Mouse (Mus musculus) gastrocnemius, adult 2 months (tissue): ENCODE results near the gene Mrm1. TPM values are rescaled to one million over a fixed set of nuclear protein-coding genes. Genes with fewer than 3 reads are reported as not detected.

Experiments used
- DNase-seq: peaks from one replicate; pipeline ENCODE4 v3.0.0; 2022
- H3K27ac ChIP-seq: fragments of 200-600 bp; 2 replicates; pipeline ENCODE4 v1.8.1; 2022; ENCODE audit warnings: mild to moderate bottlenecking
- H3K4me3 ChIP-seq: fragments of 200-600 bp; 2 replicates; pipeline ENCODE4 v1.8.1; 2022; ENCODE audit warnings: mild to moderate bottlenecking, moderate library complexity
- CTCF ChIP-seq: fragments of 200-600 bp; IDR thresholded peaks from 2 replicates; pipeline ENCODE4 v1.8.1; 2022; ENCODE audit warnings: antibody characterized with exemption, mild to moderate bottlenecking, moderate library complexity
- intact Hi-C: fragments of 180-260 bp; cut with DNase I; formaldehyde crosslinking; loops from one replicate; pipeline ENCODE4 v1.15.1; 2025
- total RNA-seq, 2 experiments: library from RNA; stranded (reverse); gene quantifications; 2 replicates each; pipeline ENCODE4 v1.2.3; 2021

Mrm1 gene
- total RNA-seq, 2 experiments from 2014 or later: 7.7 to 9.1 TPM

DNA sequence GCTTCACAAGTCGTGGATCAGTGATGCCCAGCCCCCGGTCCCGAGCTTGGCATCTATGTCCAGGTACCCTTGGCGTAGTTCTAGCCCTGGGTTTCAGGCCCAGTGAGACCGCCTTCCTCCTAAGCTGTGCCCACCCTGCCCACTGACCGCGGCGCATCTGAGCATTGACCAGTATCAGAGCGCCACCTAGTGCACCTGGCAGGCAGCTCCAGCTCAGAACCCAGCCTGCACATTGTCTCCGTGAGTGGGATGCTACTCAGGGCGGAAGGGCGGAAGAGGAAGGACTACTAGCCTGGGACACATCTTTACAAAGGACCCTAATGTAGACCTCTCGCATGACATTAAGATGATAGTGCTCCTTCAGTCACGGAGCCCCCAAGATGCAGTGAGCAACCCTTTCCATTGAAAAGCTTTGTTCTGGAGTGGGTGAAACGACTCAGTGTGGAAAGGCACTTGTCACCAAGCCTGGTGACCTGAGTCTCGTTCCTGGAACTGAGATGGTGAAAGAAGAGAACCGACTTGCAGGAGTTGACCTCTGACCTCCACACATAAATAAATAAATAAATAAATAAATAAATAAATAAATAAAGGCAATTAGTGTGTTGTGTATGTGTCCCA, 24.7 kb downstream of the Mrm1 start:
- intact Hi-C loops: loop anchor here (2.0 kb wide), 2 partner anchors 366 to 530 kb away; no protein-coding TSS in a partner anchor
- peak; percentile 67 for DNase-seq
- no peak overlapping the region for H3K4me3 ChIP-seq
- TF ChIP-seq CTCF: peak; percentile 89
- no peak overlapping the region for H3K27ac ChIP-seq

DNA sequence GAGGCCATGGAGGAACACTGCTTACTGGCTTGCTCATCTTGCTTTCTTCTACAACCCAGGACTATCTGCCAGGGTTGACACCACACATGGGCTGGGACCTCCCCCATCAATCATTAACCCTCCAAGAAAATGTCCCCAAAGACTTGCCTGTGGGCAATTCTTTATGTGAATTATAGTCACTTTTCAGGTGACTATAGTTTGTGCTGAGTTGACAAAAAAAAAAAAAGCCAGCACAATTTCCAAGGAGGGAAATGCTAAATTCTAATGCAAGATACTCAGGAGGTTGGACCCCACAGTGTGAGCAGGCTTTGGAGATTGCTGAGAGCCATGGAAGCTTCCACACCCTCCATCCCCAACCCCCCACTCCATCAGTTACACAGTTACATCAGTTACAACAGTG, 25.8 kb downstream of the Mrm1 start:
- no peak for TF ChIP-seq CTCF
- Histone ChIP-seq H3K27ac (no peak overlapping the region), H3K4me3 (no peak overlapping the region)
- DNase-seq: no peak
- intact Hi-C loops: no loop called here

DNA sequence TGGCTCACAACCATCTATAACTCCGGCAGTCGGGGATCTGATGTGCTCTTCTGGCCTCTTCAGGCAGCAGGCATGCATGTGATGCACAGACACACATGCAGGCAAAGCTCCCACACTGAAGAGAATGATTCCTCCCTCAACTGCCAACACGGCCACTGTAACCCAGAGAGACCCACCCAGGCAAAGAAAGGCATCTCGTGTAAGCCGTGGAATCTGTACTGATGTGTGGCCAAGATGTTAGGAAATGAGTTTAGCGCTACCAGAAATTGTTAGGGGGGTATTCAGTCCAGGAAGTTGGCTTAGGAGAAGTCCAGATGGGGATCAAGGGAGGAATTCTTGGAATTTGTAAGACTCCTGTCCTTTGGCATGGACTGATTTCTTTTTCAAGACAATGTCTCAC, 28.9 kb downstream of the Mrm1 start:
- no peak overlapping the region for H3K4me3 ChIP-seq
- no peak overlapping the region for H3K27ac ChIP-seq
- no peak for TF ChIP-seq CTCF
- DNase-seq: no peak
- intact Hi-C loops: no loop called here

DNA sequence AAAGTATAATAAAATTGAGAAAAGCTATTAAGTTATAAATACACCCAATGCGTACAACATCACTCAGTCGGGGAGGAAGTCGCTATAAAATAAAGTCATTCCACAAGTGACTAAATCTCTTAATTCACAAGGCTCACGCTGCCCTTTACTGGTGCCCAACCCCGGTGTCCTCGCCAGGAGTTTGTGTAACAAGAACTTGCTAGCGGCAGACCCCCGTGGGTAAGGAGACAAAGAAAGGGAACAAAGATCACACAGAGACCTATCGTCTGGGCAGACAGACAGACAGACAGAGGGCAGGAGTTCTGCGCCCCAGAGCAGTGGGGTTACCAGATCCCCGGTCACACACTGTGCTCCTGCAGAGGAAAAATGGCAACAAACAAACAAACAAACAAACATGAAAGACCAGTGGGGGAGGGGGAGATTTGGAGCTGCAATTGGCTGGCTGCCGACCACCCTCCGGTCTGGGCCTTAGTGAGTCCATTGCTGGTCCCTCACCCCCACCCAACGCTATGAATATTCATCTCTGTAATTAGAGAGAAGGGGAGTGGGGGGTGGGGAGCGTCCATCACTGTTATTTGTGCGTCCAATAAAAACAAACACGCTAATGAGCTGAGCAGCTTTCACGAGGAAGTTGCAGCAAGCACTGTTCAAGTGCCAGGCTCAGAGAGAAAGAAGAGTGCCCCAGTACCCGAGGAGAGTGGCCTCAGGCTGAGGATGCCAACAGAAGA, 39.0 kb downstream of the Mrm1 start:
- intact Hi-C loops: no loop called here
- no peak for DNase-seq
- Histone ChIP-seq H3K4me3 (no peak overlapping the region), H3K27ac (no peak overlapping the region)
- no peak for TF ChIP-seq CTCF

DNA sequence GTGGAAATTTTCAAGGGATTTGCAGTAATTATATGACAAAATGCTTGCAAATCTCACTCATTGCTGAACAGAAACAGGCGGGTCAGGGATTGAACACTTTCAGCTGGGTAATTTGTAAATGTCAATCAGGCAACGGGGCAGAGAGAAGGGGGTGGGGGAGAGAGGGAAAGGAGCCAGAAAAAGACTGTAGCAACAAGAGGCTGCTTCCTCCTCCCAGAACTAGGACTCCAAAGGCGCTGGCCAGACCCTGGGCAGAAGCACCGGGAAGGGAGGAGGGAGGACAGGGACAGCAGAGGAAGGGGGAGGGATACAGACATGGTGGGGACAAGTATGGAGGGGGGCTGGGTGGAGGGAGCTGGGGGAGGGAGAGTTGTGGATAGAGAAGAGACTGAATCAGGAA, 43.8 kb downstream of the Mrm1 start:
- H3K27ac ChIP-seq: no peak overlapping the region
- intact Hi-C loops: no loop called here

DNA sequence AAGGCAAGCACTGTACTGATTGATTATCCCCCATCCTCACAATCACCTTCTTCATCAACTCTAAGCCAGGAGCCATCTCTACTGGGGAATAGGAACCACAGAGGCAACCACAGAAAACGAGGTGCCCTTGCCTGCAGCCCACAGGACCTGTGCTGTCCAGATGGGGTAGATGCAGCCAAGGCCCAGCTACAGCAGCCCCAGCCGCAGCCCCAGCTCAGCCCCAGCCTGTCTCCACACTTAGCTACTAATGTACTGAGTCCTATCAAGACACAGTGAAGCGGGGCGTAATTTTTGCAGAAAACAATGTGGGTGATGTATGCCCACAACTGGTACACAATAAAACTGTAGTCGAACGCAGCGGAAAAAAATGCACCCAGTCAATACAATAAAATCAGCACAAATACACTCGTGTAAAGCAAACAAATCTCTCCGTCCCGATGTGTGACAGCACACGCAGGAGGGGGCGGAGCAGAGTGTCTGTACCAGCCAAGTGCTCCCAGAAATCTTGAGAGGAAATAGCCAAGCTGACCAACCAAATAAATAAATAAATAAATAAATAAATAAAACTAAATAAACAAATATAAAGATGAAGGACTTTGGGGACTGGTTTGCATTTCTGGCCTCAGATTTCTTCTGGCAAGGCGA, 44.3 kb downstream of the Mrm1 start:
- no peak overlapping the region for H3K4me3 ChIP-seq
- no peak overlapping the region for H3K27ac ChIP-seq
- no peak for TF ChIP-seq CTCF
- intact Hi-C loops: no loop called here
- DNase-seq: no peak

More for the DNA sequence above, 43.8 kb downstream of the Mrm1 start:
- no peak for DNase-seq
- TF ChIP-seq CTCF: no peak
- no peak overlapping the region for H3K4me3 ChIP-seq

DNA sequence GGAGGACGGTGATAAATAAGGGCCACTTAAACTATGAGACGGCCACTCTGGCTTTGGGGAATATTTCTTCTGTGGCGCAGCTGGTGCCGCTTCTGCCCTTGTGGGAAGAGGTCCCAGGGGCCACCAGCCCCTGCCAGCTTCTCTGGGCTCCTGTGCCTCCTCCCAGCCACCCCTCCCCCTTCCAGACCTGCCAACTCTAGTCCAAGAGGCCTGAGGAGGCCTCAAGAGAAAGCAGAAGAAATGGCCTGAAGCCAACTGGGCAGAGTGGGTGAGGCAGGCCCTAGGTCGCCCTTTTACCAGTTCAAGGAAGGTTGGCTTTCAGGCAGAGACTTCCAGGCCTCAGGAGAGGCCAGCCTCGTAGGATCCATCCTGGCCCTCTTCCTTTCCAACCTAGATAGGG, 51.4 kb downstream of the Mrm1 start:
- H3K4me3 ChIP-seq: no peak overlapping the region
- no peak for TF ChIP-seq CTCF
- intact Hi-C loops: no loop called here
- DNase-seq: no peak
- H3K27ac ChIP-seq: no peak overlapping the region

DNA sequence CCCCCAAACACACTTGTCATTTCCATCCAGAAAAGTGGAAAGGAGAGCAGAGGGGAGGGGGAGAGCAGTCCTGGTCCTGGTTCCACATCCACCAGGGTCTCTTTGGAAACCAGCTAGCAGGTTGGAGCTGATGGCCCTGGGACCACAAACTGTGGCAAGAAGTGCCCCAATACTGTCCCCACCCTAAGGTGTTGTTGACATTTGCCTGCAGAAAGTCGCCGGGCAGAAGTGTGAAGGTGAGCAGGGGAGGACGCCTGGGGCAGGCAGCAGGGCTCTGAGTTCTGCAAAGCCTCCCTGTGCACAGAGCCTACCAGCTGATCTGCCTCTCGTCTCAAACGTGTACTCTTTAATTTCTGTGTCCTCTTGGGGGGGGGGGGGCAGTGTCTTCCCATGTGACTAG, 54.2 kb downstream of the Mrm1 start:
- DNase-seq: no peak
- H3K27ac ChIP-seq: no peak overlapping the region
- intact Hi-C loops: no loop called here
- TF ChIP-seq CTCF: no peak
- H3K4me3 ChIP-seq: no peak overlapping the region

DNA sequence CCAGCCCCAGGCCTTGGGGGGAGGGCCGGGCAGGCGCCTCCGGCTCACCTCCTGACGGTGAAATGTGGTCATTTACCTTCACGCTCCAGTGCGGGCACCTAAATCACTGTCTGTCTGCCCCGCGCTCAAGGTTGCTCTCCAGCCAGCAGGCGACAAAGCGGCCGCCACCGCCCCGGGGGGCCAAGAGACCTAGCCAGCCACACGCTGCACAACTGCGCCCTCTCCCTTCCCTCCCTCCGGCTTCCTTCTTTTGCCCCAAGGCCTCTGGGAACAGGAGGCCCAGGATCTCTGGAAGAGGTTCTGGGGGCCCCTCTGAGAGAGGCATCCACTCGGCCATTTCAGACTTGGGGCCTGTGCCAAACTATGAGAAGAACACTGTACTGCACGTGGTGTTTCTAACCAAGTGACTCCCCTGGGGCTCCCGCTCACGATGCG, 54.8 kb downstream of the Mrm1 start:
- no peak overlapping the region for H3K4me3 ChIP-seq
- no peak overlapping the region for H3K27ac ChIP-seq
- intact Hi-C loops: no loop called here
- TF ChIP-seq CTCF: no peak
- no peak for DNase-seq

DNA sequence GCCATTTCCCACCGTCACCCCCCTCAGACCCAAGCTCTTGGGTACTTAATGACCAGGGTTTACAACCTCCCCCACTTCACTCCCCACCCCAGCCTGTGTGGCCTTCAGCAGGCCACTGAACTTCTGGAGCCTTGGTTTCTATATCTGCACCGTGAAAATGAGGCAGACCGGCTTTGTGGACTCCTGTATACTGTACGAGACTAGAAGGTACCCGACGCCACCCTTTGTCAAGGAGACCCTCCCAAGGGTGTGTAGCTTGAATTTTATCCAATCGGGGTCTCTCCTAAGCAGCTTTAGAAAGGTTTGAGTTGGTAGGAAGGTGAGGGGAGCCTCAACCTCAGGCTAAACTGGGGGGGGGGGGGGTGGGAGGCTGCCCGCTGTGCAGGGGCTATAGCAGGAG, 55.2 kb downstream of the Mrm1 start:
- no peak overlapping the region for H3K27ac ChIP-seq

More for the DNA sequence above, 55.2 kb downstream of the Mrm1 start:
- no peak for DNase-seq
- no peak overlapping the region for H3K4me3 ChIP-seq
- intact Hi-C loops: no loop called here
- no peak for TF ChIP-seq CTCF

Other genes with a start within 250 kb of the Mrm1 start
- 10 to 100 TPM; 34.5 to 36.6 TPM for gene Dhrs11, start 9.5 kb upstream of the Mrm1 start, total RNA-seq
- gene Ggnbp2, start 51.3 kb upstream of the Mrm1 start, total RNA-seq: 10 to 100 TPM; 35.5 to 45.7 TPM
- gene Myo19, start 60.6 kb upstream of the Mrm1 start, total RNA-seq: 1 to 10 TPM; 3.1 to 4.6 TPM
- gene Pigw, start 60.8 kb upstream of the Mrm1 start, total RNA-seq: 1 to 10 TPM; 5.1 to 5.3 TPM
- gene Znhit3, start 96.9 kb upstream of the Mrm1 start, total RNA-seq: 10 to 100 TPM; 13.7 to 16.5 TPM
- gene Car4, start 138.3 kb upstream of the Mrm1 start, total RNA-seq: 10 to 100 TPM; 10.2 to 13.5 TPM